Mouse (Mus musculus): ENCODE results near the gene Pdcd2. TPM values are rescaled to one million over a fixed set of nuclear protein-coding genes. Genes with fewer than 3 reads are reported as not detected.

Gene Pdcd2
- polyA plus RNA-seq, 1 experiment from 2014 or later = 42.7 TPM

DNA sequence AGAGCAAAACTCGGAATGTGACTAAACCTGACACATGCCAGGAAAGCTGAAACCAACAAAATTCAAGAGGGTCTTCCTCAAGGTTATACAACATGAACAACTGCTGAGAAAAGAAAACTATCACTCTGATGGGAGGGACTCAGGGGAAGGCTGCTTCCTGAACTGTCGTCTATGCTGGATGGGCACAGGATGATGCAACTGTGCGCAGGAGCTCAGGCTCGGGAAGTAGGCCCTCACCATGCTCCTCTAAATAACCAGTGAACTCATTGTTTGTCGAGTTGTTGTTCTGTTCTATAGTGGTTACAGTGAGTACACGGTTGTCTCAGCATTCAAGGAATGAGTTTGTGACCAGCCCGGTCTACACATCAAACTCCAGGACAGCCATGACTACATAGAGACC lies 36.6 kb downstream of the Pdcd2 start:
- peaks cover 53% of the 10 kb centered on the region for H3K36me3 ChIP-seq (ENCODE audit: control insufficient read depth, insufficient read depth)
- H3K4me2 ChIP-seq (replicated peaks; ENCODE audit: low read depth) = no peak overlapping the region
- H3K4me3 ChIP-seq (ENCODE audit: low read depth, low read length) = no peak overlapping the region
- H3K27ac ChIP-seq (ENCODE audit: low read depth, low read length) = no peak overlapping the region
- H3K9ac ChIP-seq (ENCODE audit: low read depth, low read length) = no peak overlapping the region
- TF ChIP-seq CTCF (IDR thresholded peaks at IDR 0.05; ENCODE audit: low read depth) = no peak
- H3K9me3 ChIP-seq (ENCODE audit: control insufficient read depth) = no peaks in the 10 kb centered on the region
- H3K27me3 ChIP-seq (replicated peaks; ENCODE audit: control insufficient read depth, insufficient read depth, low read length) = no peaks in the 10 kb centered on the region
- WGBS = 87% methylated on average over 7 of the region's 7 CpGs
- H3K4me1 ChIP-seq (replicated peaks; ENCODE audit: control insufficient read depth, insufficient read depth, low read length) = no peaks in the 10 kb centered on the region
- no peak for ATAC-seq

DNA sequence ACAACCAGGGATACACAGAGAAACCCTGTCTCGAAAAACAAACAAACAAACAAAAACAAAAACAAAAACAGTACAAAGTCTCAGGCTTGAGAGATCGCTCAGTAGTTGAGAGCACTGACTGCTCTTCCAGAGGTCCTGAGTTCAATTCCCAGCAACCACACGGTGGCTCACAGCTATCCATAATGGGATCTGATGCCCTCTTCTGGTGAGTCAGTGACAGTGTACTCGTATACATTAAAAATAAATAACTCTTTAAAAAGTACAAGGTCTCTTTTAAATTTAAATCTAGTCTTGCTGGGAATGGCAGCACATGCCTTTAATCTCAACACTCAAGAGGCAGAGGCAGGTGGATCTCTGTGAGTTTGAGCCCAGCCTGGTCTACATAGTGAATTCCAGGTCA lies 54.4 kb downstream of the Pdcd2 start:
- H3K9ac ChIP-seq (ENCODE audit: low read depth, low read length) = no peak overlapping the region
- no peak overlapping the region for H3K4me3 ChIP-seq (ENCODE audit: low read depth, low read length)
- H3K9me3 ChIP-seq (ENCODE audit: control insufficient read depth) = no peaks in the 10 kb centered on the region
- no peaks in the 10 kb centered on the region for H3K27me3 ChIP-seq (replicated peaks; ENCODE audit: control insufficient read depth, insufficient read depth, low read length)
- TF ChIP-seq CTCF (IDR thresholded peaks at IDR 0.05; ENCODE audit: low read depth) = peak; percentile 51
- no peak overlapping the region for H3K27ac ChIP-seq (ENCODE audit: low read depth, low read length)
- ATAC-seq = no peak
- H3K4me1 ChIP-seq (replicated peaks; ENCODE audit: control insufficient read depth, insufficient read depth, low read length) = no peaks in the 10 kb centered on the region
- 90% methylated on average over 4 of the region's 4 CpGs for WGBS
- H3K36me3 ChIP-seq (ENCODE audit: control insufficient read depth, insufficient read depth) = peaks cover 74% of the 10 kb centered on the region
- H3K4me2 ChIP-seq (replicated peaks; ENCODE audit: low read depth) = no peak overlapping the region

Other genes with a start within 250 kb of the Pdcd2 start
- 18.5 and 20.0 TPM in 2 replicates for gene Dll1, start 150.4 kb downstream of the Pdcd2 start, polyA plus RNA-seq (2015; fragmentation: Nextera tagmentation; extraction: Ambion mirVana)
- 11.5 and 13.6 TPM in 2 replicates for gene Fam120b, start 131.1 kb downstream of the Pdcd2 start, polyA plus RNA-seq (2015; fragmentation: Nextera tagmentation; extraction: Ambion mirVana)
- 233 and 246 TPM in 2 replicates for gene Psmb1, start 27.6 kb downstream of the Pdcd2 start, polyA plus RNA-seq (2015; fragmentation: Nextera tagmentation; extraction: Ambion mirVana)
- 21.7 and 22.4 TPM in 2 replicates for gene Tbp, start 27.4 kb downstream of the Pdcd2 start, polyA plus RNA-seq (2015; fragmentation: Nextera tagmentation; extraction: Ambion mirVana)
- gene Prdm9, start 37.1 kb upstream of the Pdcd2 start, polyA plus RNA-seq (2015; fragmentation: Nextera tagmentation; extraction: Ambion mirVana) = 1.5 and 1.8 TPM in 2 replicates
- 14.1 and 16.1 TPM in 2 replicates for gene Chd1, start 177.7 kb upstream of the Pdcd2 start, polyA plus RNA-seq (2015; fragmentation: Nextera tagmentation; extraction: Ambion mirVana)

All from intestine, postnatal 0 days (tissue).